Mouse (Mus musculus) midbrain, embryonic 11.5 days (tissue): ENCODE measurements at regions not wholly inside any gene's neighbourhood (a gene's known extent, or its start where the extent isn't known, plus 50 kb on each side); places are given as distances from the start of the nearest gene placed in this dataset.

Experiments used
- ATAC-seq: fragments of 200-750 bp; cut with Nextera tagmentation; 2 replicates; pipeline ENCODE4 v1.8.0; 2017; ENCODE audit warnings: moderate TSS enrichment, moderate library complexity; ENCODE audit not compliant: low FRiP score
- DNase-seq: peaks from one replicate; pipeline ENCODE4 v3.0.0; 2015; ENCODE audit warnings: low spot score; ENCODE audit errors: missing footprints
- H3K27ac ChIP-seq: fragments of 300-500 bp; sonication (generic); 2 replicates; pipeline ENCODE4 v1.5.1; 2014; ENCODE audit warnings: low read depth, low read length
- H3K27me3 ChIP-seq: fragments of 300-500 bp; sonication (generic); 2 replicates; pipeline ENCODE4 v1.6.1; 2014; ENCODE audit warnings: mild to moderate bottlenecking, low read length, moderate library complexity, mixed read lengths; ENCODE audit not compliant: control insufficient read depth, insufficient read depth
- H3K36me3 ChIP-seq: fragments of 300-500 bp; sonication (generic); 2 replicates; pipeline ENCODE4 v1.6.1; 2014; ENCODE audit warnings: mild to moderate bottlenecking, low read length, moderate library complexity, mixed read lengths; ENCODE audit not compliant: control insufficient read depth, insufficient read depth
- H3K4me1 ChIP-seq: fragments of 300-500 bp; sonication (generic); 2 replicates; pipeline ENCODE4 v1.6.1; 2014; ENCODE audit warnings: low read length; ENCODE audit not compliant: control insufficient read depth, insufficient read depth
- H3K4me2 ChIP-seq: fragments of 300-500 bp; sonication (generic); 2 replicates; pipeline ENCODE4 v1.6.1; 2014; ENCODE audit warnings: mild to moderate bottlenecking, moderate library complexity
- H3K4me3 ChIP-seq: fragments of 300-500 bp; sonication (generic); 2 replicates; pipeline ENCODE4 v1.5.1; 2014; ENCODE audit warnings: low read depth, low read length
- H3K9ac ChIP-seq: fragments of 300-500 bp; sonication (generic); 2 replicates; pipeline ENCODE4 v1.6.1; 2014; ENCODE audit warnings: low read length
- H3K9me3 ChIP-seq: fragments of 300-500 bp; sonication (generic); 2 replicates; pipeline ENCODE4 v1.6.1; 2016; ENCODE audit warnings: low read length; ENCODE audit not compliant: control insufficient read depth
- WGBS: fragments of 180-500 bp; shearing (Covaris S2); extraction: QIAGEN DNeasy Blood & Tissue Kit; methylation state at CpG from one replicate; pipeline ENCODE4 v1.1.7; 2014; 5-methylcytosine and 5-hydroxymethylcytosine counted together

- no peaks in the 10 kb centered on the region for H3K9me3 ChIP-seq
- 87% methylated on average over 9 of the region's 9 CpGs for WGBS
- no peak for DNase-seq
- H3K4me1 ChIP-seq: no peaks in the 10 kb centered on the region
- no peak for ATAC-seq
- H3K9ac ChIP-seq: no peak overlapping the region
- no peak overlapping the region for H3K4me2 ChIP-seq
- H3K27me3 ChIP-seq: no peaks in the 10 kb centered on the region
- H3K4me3 ChIP-seq: no peak overlapping the region
- H3K27ac ChIP-seq: no peak overlapping the region
- H3K36me3 ChIP-seq: no peaks in the 10 kb centered on the region
Measured at GRCm38 (mm10) chr5:41061646-41062045, 646.3 kb downstream of the Rab28 start.

- no peak for ATAC-seq
- no peaks in the 10 kb centered on the region for H3K27me3 ChIP-seq
- no peak overlapping the region for H3K9ac ChIP-seq
- H3K36me3 ChIP-seq: no peaks in the 10 kb centered on the region
- no peak overlapping the region for H3K4me2 ChIP-seq
- no peak overlapping the region for H3K4me3 ChIP-seq
- 80% methylated on average over 3 of the region's 3 CpGs for WGBS
- DNase-seq: no peak
- H3K9me3 ChIP-seq: no peaks in the 10 kb centered on the region
- no peaks in the 10 kb centered on the region for H3K4me1 ChIP-seq
- no peak overlapping the region for H3K27ac ChIP-seq
Measured at GRCm38 (mm10) chr5:41061222-41061621, 646.7 kb downstream of the Rab28 start.

GRCm38 (mm10) chr5:41058015-41058414 lies 649.9 kb downstream of the Rab28 start:
- H3K9ac ChIP-seq: no peak overlapping the region
- ATAC-seq: no peak
- WGBS: 89% methylated on average over 3 of the region's 3 CpGs

GRCm38 (mm10) chr5:41051948-41052347 lies 656.0 kb downstream of the Rab28 start:
- no peak overlapping the region for H3K27ac ChIP-seq
- H3K9me3 ChIP-seq: no peaks in the 10 kb centered on the region
- no peaks in the 10 kb centered on the region for H3K27me3 ChIP-seq
- peak; percentile 69; the same call in 1 of the 2 replicates for ATAC-seq
- no peaks in the 10 kb centered on the region for H3K36me3 ChIP-seq
- H3K4me3 ChIP-seq: no peak overlapping the region
- H3K4me1 ChIP-seq: no peaks in the 10 kb centered on the region
- WGBS: 34% methylated on average over 4 of the region's 4 CpGs
- no peak overlapping the region for H3K9ac ChIP-seq
- peak; percentile 87 for DNase-seq
- H3K4me2 ChIP-seq: no peak overlapping the region

More at GRCm38 (mm10) chr5:41058015-41058414, 649.9 kb downstream of the Rab28 start:
- no peak overlapping the region for H3K27ac ChIP-seq
- no peaks in the 10 kb centered on the region for H3K4me1 ChIP-seq
- no peaks in the 10 kb centered on the region for H3K27me3 ChIP-seq
- H3K4me2 ChIP-seq: no peak overlapping the region
- H3K36me3 ChIP-seq: no peaks in the 10 kb centered on the region
- no peak for DNase-seq
- H3K9me3 ChIP-seq: no peaks in the 10 kb centered on the region
- H3K4me3 ChIP-seq: no peak overlapping the region

GRCm38 (mm10) chr5:41048515-41048914 lies 659.4 kb downstream of the Rab28 start:
- no peak overlapping the region for H3K9ac ChIP-seq
- H3K36me3 ChIP-seq: no peaks in the 10 kb centered on the region
- 35% methylated on average over 1 of the region's 1 CpGs for WGBS
- H3K27ac ChIP-seq: no peak overlapping the region
- H3K9me3 ChIP-seq: no peaks in the 10 kb centered on the region
- H3K4me3 ChIP-seq: no peak overlapping the region
- no peak overlapping the region for H3K4me2 ChIP-seq
- H3K4me1 ChIP-seq: no peaks in the 10 kb centered on the region
- DNase-seq (no peak), ATAC-seq (no peak)
- H3K27me3 ChIP-seq: no peaks in the 10 kb centered on the region

DNA sequence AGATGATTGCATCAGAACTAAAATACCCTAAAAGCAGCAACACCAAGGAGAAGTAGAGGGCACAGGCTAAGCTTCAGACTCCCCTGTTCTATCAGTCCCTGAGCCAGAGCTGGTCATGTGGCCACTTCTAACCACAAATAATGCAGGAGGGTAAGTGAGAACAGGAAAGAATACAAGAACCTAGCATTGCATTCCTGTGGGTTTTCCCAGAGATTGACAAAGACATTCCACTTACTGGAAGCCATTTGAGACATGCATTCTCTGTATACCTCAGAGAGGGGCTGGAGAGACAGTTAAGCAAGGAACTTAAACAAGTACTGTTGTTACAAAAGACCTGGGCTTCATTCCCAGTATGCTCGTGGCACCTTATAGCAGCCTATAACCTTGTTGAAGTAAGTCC lies 662.7 kb downstream of the Rab28 start:
- no peaks in the 10 kb centered on the region for H3K9me3 ChIP-seq
- WGBS: 76% methylated on average over 1 of the region's 1 CpGs
- no peak for ATAC-seq
- no peak for DNase-seq
- no peaks in the 10 kb centered on the region for H3K36me3 ChIP-seq
- no peaks in the 10 kb centered on the region for H3K27me3 ChIP-seq
- no peak overlapping the region for H3K27ac ChIP-seq
- no peak overlapping the region for H3K4me2 ChIP-seq
- no peak overlapping the region for H3K9ac ChIP-seq
- no peaks in the 10 kb centered on the region for H3K4me1 ChIP-seq
- no peak overlapping the region for H3K4me3 ChIP-seq

GRCm38 (mm10) chr5:41044465-41044864 lies 663.5 kb downstream of the Rab28 start:
- no peaks in the 10 kb centered on the region for H3K9me3 ChIP-seq
- peak; percentile 94 for DNase-seq
- no peak overlapping the region for H3K9ac ChIP-seq
- no peaks in the 10 kb centered on the region for H3K4me1 ChIP-seq
- H3K4me3 ChIP-seq: no peak overlapping the region
- H3K27me3 ChIP-seq: no peaks in the 10 kb centered on the region
- no peak overlapping the region for H3K27ac ChIP-seq
- no peak overlapping the region for H3K4me2 ChIP-seq
- peak; percentile 79; the same call in 1 of the 2 replicates for ATAC-seq
- no peaks in the 10 kb centered on the region for H3K36me3 ChIP-seq

DNA sequence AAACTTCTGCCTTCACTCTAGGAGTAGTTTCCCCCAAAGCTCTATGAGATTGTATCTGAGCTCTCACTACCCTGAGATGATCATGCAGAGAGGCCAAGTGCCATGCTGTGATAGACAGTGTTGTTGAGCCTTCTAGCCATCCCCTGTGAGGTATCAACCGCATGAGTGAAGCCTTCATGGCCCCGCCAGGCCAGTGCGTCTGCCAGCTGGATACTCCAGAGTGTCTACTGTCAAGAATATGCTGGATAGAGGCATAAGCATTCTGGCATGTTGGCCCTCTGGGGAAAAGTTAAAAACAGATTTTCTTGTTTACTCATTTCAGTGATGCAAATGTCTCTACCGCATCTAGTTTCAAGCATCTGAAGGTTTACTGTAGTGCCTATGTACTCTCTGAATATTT lies 669.2 kb downstream of the Rab28 start:
- Histone ChIP-seq H3K9ac (no peak overlapping the region), H3K36me3 (no peaks in the 10 kb centered on the region), H3K4me2 (no peak overlapping the region), H3K4me1 (no peaks in the 10 kb centered on the region), H3K27ac (no peak overlapping the region), H3K4me3 (no peak overlapping the region), H3K27me3 (no peaks in the 10 kb centered on the region), H3K9me3 (no peaks in the 10 kb centered on the region)
- no peak for DNase-seq
- ATAC-seq: no peak
- WGBS: 88% methylated on average over 4 of the region's 4 CpGs

- peak; percentile 40 for ATAC-seq
- Histone ChIP-seq H3K4me2 (no peak overlapping the region), H3K9ac (no peak overlapping the region), H3K27ac (no peak overlapping the region), H3K9me3 (no peaks in the 10 kb centered on the region), H3K4me3 (no peak overlapping the region), H3K4me1 (no peaks in the 10 kb centered on the region), H3K36me3 (no peaks in the 10 kb centered on the region), H3K27me3 (no peaks in the 10 kb centered on the region)
- DNase-seq: peak; percentile 81
- 69% methylated on average over 3 of the region's 3 CpGs for WGBS
Measured at GRCm38 (mm10) chr5:41006692-41007091, 701.3 kb downstream of the Rab28 start.

- Histone ChIP-seq H3K36me3 (no peaks in the 10 kb centered on the region), H3K4me3 (no peak overlapping the region), H3K27me3 (no peaks in the 10 kb centered on the region), H3K9me3 (no peaks in the 10 kb centered on the region), H3K9ac (no peak overlapping the region), H3K4me1 (no peaks in the 10 kb centered on the region), H3K27ac (no peak overlapping the region), H3K4me2 (no peak overlapping the region)
- DNase-seq: no peak
- 71% methylated on average over 7 of the region's 7 CpGs for WGBS
- ATAC-seq: no peak
Measured at GRCm38 (mm10) chr5:40986562-40986961, 721.4 kb downstream of the Rab28 start.
